In genomic region chr9:57654966-57655365, GRCm38 (mm10) we compare ENCODE assay signal across 17 mouse cellular contexts. TPM values are rescaled to one million over a fixed set of nuclear protein-coding genes. Genes with fewer than 3 reads are reported as not detected.
DNase-seq lines count a peak whose midpoint lies in the region; ATAC-seq lines count a peak whose summit lies in the region.
"Had no signal": no experiment of that assay in that cellular context is flagged by ENCODE, and none has a peak within 500 bp of the region (broad histone marks: within the 10 kb centered on the region; RNA-seq: fewer than 3 reads in every experiment).

No protein-coding gene starts in this region.

- H3K36me3 ChIP-seq in forebrain, embryonic 13.5 days (ENCODE audit: poor library complexity, severe bottlenecking), result no peaks in the 10 kb centered on the region
- no peaks in the 10 kb centered on the region for H3K36me3 ChIP-seq in forebrain, embryonic 14.5 days (ENCODE audit: control insufficient read depth, insufficient read depth, low read length)
- H3K36me3 ChIP-seq in midbrain, embryonic 11.5 days (ENCODE audit: control insufficient read depth, insufficient read depth, low read length), result no peaks in the 10 kb centered on the region
- no peaks in the 10 kb centered on the region for H3K36me3 ChIP-seq in midbrain, embryonic 13.5 days
- H3K36me3 ChIP-seq: embryonic facial prominence, embryonic 13.5 days; embryonic facial prominence, embryonic 15.5 days; forebrain, embryonic 10.5 days; forebrain, embryonic 15.5 days; G1E had no signal

- H3K9ac ChIP-seq in forebrain, embryonic 13.5 days, result peak overlapping the region; percentile 26; the same call in 1 of the 2 replicates
- H3K9ac ChIP-seq in forebrain, embryonic 14.5 days (ENCODE audit: low read length), result no peak overlapping the region
- H3K9ac ChIP-seq in midbrain, embryonic 11.5 days (ENCODE audit: low read length), result no peak overlapping the region
- H3K9ac ChIP-seq in midbrain, embryonic 13.5 days (replicated peaks), result no peak overlapping the region
- H3K9ac ChIP-seq: embryonic facial prominence, embryonic 15.5 days; forebrain, embryonic 15.5 days had no signal

- H3K4me2 ChIP-seq in forebrain, embryonic 13.5 days, result no peak overlapping the region
- H3K4me2 ChIP-seq in forebrain, embryonic 14.5 days (ENCODE audit: low read length), result no peak overlapping the region
- H3K4me2 ChIP-seq in midbrain, embryonic 11.5 days, result no peak overlapping the region
- H3K4me2 ChIP-seq in midbrain, embryonic 13.5 days (replicated peaks), result no peak overlapping the region
- H3K4me2 ChIP-seq: embryonic facial prominence, embryonic 15.5 days had no signal

- peaks cover 23% of the 10 kb centered on the region for H3K4me1 ChIP-seq in forebrain, embryonic 13.5 days
- peaks cover 4% of the 10 kb centered on the region; the same call in 1 of the 2 replicates for H3K4me1 ChIP-seq in forebrain, embryonic 14.5 days (ENCODE audit: control insufficient read depth, insufficient read depth, low read length)
- H3K4me1 ChIP-seq in midbrain, embryonic 11.5 days (ENCODE audit: control insufficient read depth, insufficient read depth, low read length), result peaks cover 21% of the 10 kb centered on the region
- peaks cover 42% of the 10 kb centered on the region for H3K4me1 ChIP-seq in midbrain, embryonic 13.5 days (replicated peaks)

- no peak for ATAC-seq in CD4-positive, CD25-positive, alpha-beta regulatory T cell, adult 4 months
- ATAC-seq in forebrain, embryonic 13.5 days, result no peak
- no peak for ATAC-seq in forebrain, embryonic 14.5 days
- ATAC-seq in midbrain, embryonic 11.5 days (ENCODE audit: low FRiP score), result no peak
- no peak for ATAC-seq in midbrain, embryonic 13.5 days

- H3K27ac ChIP-seq in forebrain, embryonic 13.5 days, result no peak overlapping the region
- no peak overlapping the region for H3K27ac ChIP-seq in forebrain, embryonic 14.5 days (ENCODE audit: low read depth, low read length)
- no peak overlapping the region for H3K27ac ChIP-seq in midbrain, embryonic 11.5 days (ENCODE audit: low read depth, low read length)
- no peak overlapping the region for H3K27ac ChIP-seq in midbrain, embryonic 13.5 days
- H3K27ac ChIP-seq: embryonic facial prominence, embryonic 13.5 days; embryonic facial prominence, embryonic 15.5 days; forebrain, embryonic 15.5 days had no signal

- WGBS in forebrain, embryonic 13.5 days, result 96% methylated on average over 1 of the region's 1 CpGs
- WGBS in forebrain, embryonic 14.5 days, result 97% methylated on average over 1 of the region's 1 CpGs
- 81% methylated on average over 1 of the region's 1 CpGs for WGBS in midbrain, embryonic 11.5 days
- 88% methylated on average over 1 of the region's 1 CpGs for WGBS in midbrain, embryonic 13.5 days

- DNase-seq in CD4-positive, CD25-positive, alpha-beta regulatory T cell, adult 2 months (ENCODE audit: low read depth, low spot score), result peak; percentile 3
- DNase-seq in forebrain, embryonic 14.5 days (ENCODE audit: low spot score), result no peak
- DNase-seq in midbrain, embryonic 11.5 days (ENCODE audit: low spot score, missing footprints), result peak; percentile 83

- H3K4me3 ChIP-seq in forebrain, embryonic 13.5 days, result no peak overlapping the region
- H3K4me3 ChIP-seq in forebrain, embryonic 14.5 days (ENCODE audit: low read depth, low read length), result no peak overlapping the region
- H3K4me3 ChIP-seq in midbrain, embryonic 11.5 days (ENCODE audit: low read depth, low read length), result no peak overlapping the region
- no peak overlapping the region for H3K4me3 ChIP-seq in midbrain, embryonic 13.5 days (replicated peaks)
- H3K4me3 ChIP-seq: embryonic facial prominence, embryonic 13.5 days; embryonic facial prominence, embryonic 15.5 days; erythroblast, embryonic 14.5 days; forebrain, embryonic 10.5 days; forebrain, embryonic 15.5 days had no signal

- 0 out of 2 replicates have a peak, but pooled peaks cover 8% of the 10 kb centered on the region for H3K27me3 ChIP-seq in forebrain, embryonic 13.5 days
- H3K27me3 ChIP-seq in forebrain, embryonic 14.5 days (replicated peaks; ENCODE audit: control insufficient read depth, insufficient read depth, low read length), result no peaks in the 10 kb centered on the region
- no peaks in the 10 kb centered on the region for H3K27me3 ChIP-seq in midbrain, embryonic 11.5 days (ENCODE audit: control insufficient read depth, insufficient read depth, low read length)
- H3K27me3 ChIP-seq in midbrain, embryonic 13.5 days, result no peaks in the 10 kb centered on the region
- H3K27me3 ChIP-seq: CH12.LX; forebrain, embryonic 15.5 days; Patski had no signal

- H3K9me3 ChIP-seq in forebrain, embryonic 13.5 days (replicated peaks), result no peaks in the 10 kb centered on the region
- no peaks in the 10 kb centered on the region for H3K9me3 ChIP-seq in forebrain, embryonic 14.5 days (replicated peaks; ENCODE audit: control insufficient read depth, low read length)
- H3K9me3 ChIP-seq in midbrain, embryonic 11.5 days (ENCODE audit: control insufficient read depth, low read length), result no peaks in the 10 kb centered on the region
- H3K9me3 ChIP-seq in midbrain, embryonic 13.5 days, result no peaks in the 10 kb centered on the region
- H3K9me3 ChIP-seq: embryonic facial prominence, embryonic 13.5 days; embryonic facial prominence, embryonic 15.5 days; forebrain, embryonic 10.5 days; forebrain, embryonic 15.5 days; G1E had no signal

RNA-seq across cellular contexts. Expression of gene Csk, which starts 1.5 kb away (rescaled TPM):
- 100 to 1,000 TPM; 110 to 150 TPM for polyA plus RNA-seq in CD4-positive, CD25-positive, alpha-beta regulatory T cell, adult 4 months (2017; shearing (Covaris generic))
- 35.0 and 39.8 TPM in 2 replicates for polyA plus RNA-seq in forebrain, embryonic 13.5 days (2015; fragmentation: Nextera tagmentation; extraction: Ambion mirVana)
- 29.2 and 29.3 TPM in 2 replicates for polyA plus RNA-seq in forebrain, embryonic 14.5 days (2014; fragmentation: Nextera tagmentation; extraction: Ambion mirVana)
- 29.2 and 32.3 TPM in 2 replicates for polyA plus RNA-seq in midbrain, embryonic 11.5 days (2014; fragmentation: Nextera tagmentation; extraction: Ambion mirVana)
- polyA plus RNA-seq in midbrain, embryonic 13.5 days (2015; fragmentation: Nextera tagmentation; extraction: Ambion mirVana), result 35.9 and 41.9 TPM in 2 replicates

RNA-seq across cellular contexts. Expression of gene Cyp1a2, which starts 28.5 kb away (rescaled TPM):
- polyA plus RNA-seq in CD4-positive, CD25-positive, alpha-beta regulatory T cell, adult 4 months (2017; shearing (Covaris generic)), result not detected
- not detected in 2 replicates for polyA plus RNA-seq in forebrain, embryonic 13.5 days (2015; fragmentation: Nextera tagmentation; extraction: Ambion mirVana)
- not detected in 2 replicates for polyA plus RNA-seq in forebrain, embryonic 14.5 days (2014; fragmentation: Nextera tagmentation; extraction: Ambion mirVana)
- polyA plus RNA-seq in midbrain, embryonic 11.5 days (2014; fragmentation: Nextera tagmentation; extraction: Ambion mirVana), result not detected in 2 replicates
- polyA plus RNA-seq in midbrain, embryonic 13.5 days (2015; fragmentation: Nextera tagmentation; extraction: Ambion mirVana), result not detected in 2 replicates
- polyA plus RNA-seq: activated CD4-positive, CD25-positive, alpha-beta regulatory T cell, adult 4 months; embryonic facial prominence, embryonic 11.5 days; embryonic facial prominence, embryonic 13.5 days; embryonic facial prominence, embryonic 15.5 days; erythroblast, embryonic 14.5 days; forebrain, embryonic 10.5 days; forebrain, embryonic 15.5 days; frontal cortex, adult 2 months; G1E; Patski had no signal

RNA-seq across cellular contexts. Expression of gene Cyp1a1, which starts 32.8 kb away (rescaled TPM):
- polyA plus RNA-seq in CD4-positive, CD25-positive, alpha-beta regulatory T cell, adult 4 months (2017; shearing (Covaris generic)), result not detected
- 0.06 TPM in 1 of 2 replicates, not detected in the other for polyA plus RNA-seq in forebrain, embryonic 13.5 days (2015; fragmentation: Nextera tagmentation; extraction: Ambion mirVana)
- 0.19 TPM in 1 of 2 replicates, not detected in the other for polyA plus RNA-seq in forebrain, embryonic 14.5 days (2014; fragmentation: Nextera tagmentation; extraction: Ambion mirVana)
- not detected in 2 replicates for polyA plus RNA-seq in midbrain, embryonic 11.5 days (2014; fragmentation: Nextera tagmentation; extraction: Ambion mirVana)
- not detected in 2 replicates for polyA plus RNA-seq in midbrain, embryonic 13.5 days (2015; fragmentation: Nextera tagmentation; extraction: Ambion mirVana)
- polyA plus RNA-seq: activated CD4-positive, CD25-positive, alpha-beta regulatory T cell, adult 4 months; embryonic facial prominence, embryonic 11.5 days; embryonic facial prominence, embryonic 13.5 days; erythroblast, embryonic 14.5 days; G1E; Patski had no signal

RNA-seq across cellular contexts. Expression of gene Lman1l, which starts 34.4 kb away (rescaled TPM):
- polyA plus RNA-seq in CD4-positive, CD25-positive, alpha-beta regulatory T cell, adult 4 months (2017; shearing (Covaris generic)), result 1 to 10 TPM in 1 of 2 experiments, under 1 TPM in 1; 0.79 to 1.4 TPM
- polyA plus RNA-seq in forebrain, embryonic 13.5 days (2015; fragmentation: Nextera tagmentation; extraction: Ambion mirVana), result not detected in 2 replicates
- polyA plus RNA-seq in forebrain, embryonic 14.5 days (2014; fragmentation: Nextera tagmentation; extraction: Ambion mirVana), result not detected in 2 replicates
- 0.08 TPM in 1 of 2 replicates, not detected in the other for polyA plus RNA-seq in midbrain, embryonic 11.5 days (2014; fragmentation: Nextera tagmentation; extraction: Ambion mirVana)
- not detected in 2 replicates for polyA plus RNA-seq in midbrain, embryonic 13.5 days (2015; fragmentation: Nextera tagmentation; extraction: Ambion mirVana)
- polyA plus RNA-seq: activated CD4-positive, CD25-positive, alpha-beta regulatory T cell, adult 4 months; embryonic facial prominence, embryonic 11.5 days; embryonic facial prominence, embryonic 13.5 days; embryonic facial prominence, embryonic 15.5 days; erythroblast, embryonic 14.5 days; forebrain, embryonic 10.5 days; forebrain, embryonic 15.5 days; G1E had no signal

RNA-seq across cellular contexts. Expression of gene Cplx3, which starts 48.9 kb away (rescaled TPM):
- not detected for polyA plus RNA-seq in CD4-positive, CD25-positive, alpha-beta regulatory T cell, adult 4 months (2017; shearing (Covaris generic))
- polyA plus RNA-seq in forebrain, embryonic 13.5 days (2015; fragmentation: Nextera tagmentation; extraction: Ambion mirVana), result not detected in 2 replicates
- 0.34 and 0.36 TPM in 2 replicates for polyA plus RNA-seq in forebrain, embryonic 14.5 days (2014; fragmentation: Nextera tagmentation; extraction: Ambion mirVana)
- polyA plus RNA-seq in midbrain, embryonic 11.5 days (2014; fragmentation: Nextera tagmentation; extraction: Ambion mirVana), result 3.0 and 3.1 TPM in 2 replicates
- 2.2 and 3.3 TPM in 2 replicates for polyA plus RNA-seq in midbrain, embryonic 13.5 days (2015; fragmentation: Nextera tagmentation; extraction: Ambion mirVana)
- polyA plus RNA-seq: activated CD4-positive, CD25-positive, alpha-beta regulatory T cell, adult 4 months; embryonic facial prominence, embryonic 13.5 days; embryonic facial prominence, embryonic 15.5 days; erythroblast, embryonic 14.5 days; G1E had no signal
